In genomic region chr13:58475495-58475894, GRCm38 (mm10) we compare ENCODE assay signal across 9 mouse cellular contexts.
A peak's percentile ranks its signal among the peaks of the same experiment; 100 is the strongest.
DNase-seq lines count a peak whose midpoint lies in the region; ATAC-seq lines count a peak whose summit lies in the region.
"Had no signal": no experiment of that assay in that cellular context is flagged by ENCODE, and none has a peak within 500 bp of the region (broad histone marks: within the 10 kb centered on the region; RNA-seq: fewer than 3 reads in every experiment).

No protein-coding gene starts in this region.

- no peak for DNase-seq in forebrain, embryonic 11.5 days (ENCODE audit: low spot score)
- DNase-seq in 416B (ENCODE audit: low read depth) (peak; percentile 51), ZHBTc4 (ENCODE audit: low read depth, low spot score) (peak; percentile 94)
- peak; percentile 82 for DNase-seq in liver, embryonic 13.5 days
- DNase-seq in cerebellum, adult 8-10 months = no peak
- DNase-seq in kidney, postnatal 25 days = no peak
- DNase-seq in thymus, postnatal 4 days = no peak
- DNase-seq: cerebellum, adult 18-20 months had no signal

- H3K4me2 ChIP-seq in forebrain, embryonic 11.5 days (ENCODE audit: low read depth, low read length, severe bottlenecking) = no peak overlapping the region
- H3K4me2 ChIP-seq in forebrain, embryonic 16.5 days (ENCODE audit: low read length) = no peak overlapping the region
- H3K4me2 ChIP-seq in liver, embryonic 13.5 days = no peak overlapping the region; the same call in 1 of the 2 replicates

- no peak overlapping the region for H3K9ac ChIP-seq in forebrain, embryonic 11.5 days (ENCODE audit: low read length)
- H3K9ac ChIP-seq in forebrain, embryonic 16.5 days (replicated peaks; ENCODE audit: low read depth, low read length) = no peak overlapping the region
- no peak overlapping the region for H3K9ac ChIP-seq in liver, embryonic 13.5 days

- peak; percentile 60; the same call in 1 of the 2 replicates for ATAC-seq in forebrain, embryonic 11.5 days (replicated peaks; ENCODE audit: low FRiP score)
- no peak for ATAC-seq in forebrain, embryonic 16.5 days
- peak; percentile 89 for ATAC-seq in liver, embryonic 13.5 days (ENCODE audit: low read depth)

- no peak overlapping the region for H3K27ac ChIP-seq in forebrain, embryonic 11.5 days (ENCODE audit: low read depth, low read length)
- H3K27ac ChIP-seq in forebrain, embryonic 16.5 days (ENCODE audit: low read length) = no peak overlapping the region
- H3K27ac ChIP-seq in liver, embryonic 13.5 days = peak overlapping the region; percentile 91

- WGBS in forebrain, embryonic 11.5 days = 48% methylated on average over 6 of the region's 6 CpGs
- WGBS in forebrain, embryonic 16.5 days = 47% methylated on average over 6 of the region's 6 CpGs
- WGBS in liver, embryonic 13.5 days (ENCODE audit: insufficient replicate concordance) = 20% methylated on average over 6 of the region's 6 CpGs

- H3K9me3 ChIP-seq in forebrain, embryonic 11.5 days (ENCODE audit: control insufficient read depth, low read length) = no peaks in the 10 kb centered on the region
- no peaks in the 10 kb centered on the region for H3K9me3 ChIP-seq in forebrain, embryonic 16.5 days (ENCODE audit: control insufficient read depth, low read length)
- no peaks in the 10 kb centered on the region for H3K9me3 ChIP-seq in liver, embryonic 13.5 days (replicated peaks)

- H3K4me3 ChIP-seq in forebrain, embryonic 11.5 days (ENCODE audit: low read depth, low read length) = no peak overlapping the region
- no peak overlapping the region for H3K4me3 ChIP-seq in forebrain, embryonic 16.5 days (replicated peaks; ENCODE audit: low read length)
- no peak overlapping the region for H3K4me3 ChIP-seq in liver, embryonic 13.5 days (replicated peaks)

- H3K36me3 ChIP-seq in forebrain, embryonic 11.5 days (ENCODE audit: control insufficient read depth, insufficient read depth, low read length) = no peaks in the 10 kb centered on the region
- no peaks in the 10 kb centered on the region for H3K36me3 ChIP-seq in forebrain, embryonic 16.5 days (ENCODE audit: control insufficient read depth, insufficient read depth)
- no peaks in the 10 kb centered on the region for H3K36me3 ChIP-seq in liver, embryonic 13.5 days

- H3K4me1 ChIP-seq in forebrain, embryonic 11.5 days (replicated peaks; ENCODE audit: control insufficient read depth, insufficient read depth, low read length) = no peaks in the 10 kb centered on the region; the same call in 1 of the 2 replicates
- H3K4me1 ChIP-seq in forebrain, embryonic 16.5 days (replicated peaks; ENCODE audit: control insufficient read depth, insufficient read depth, low read length) = peaks cover 11% of the 10 kb centered on the region; the same call in 1 of the 2 replicates
- H3K4me1 ChIP-seq in liver, embryonic 13.5 days (replicated peaks) = peaks cover 67% of the 10 kb centered on the region

- H3K27me3 ChIP-seq in forebrain, embryonic 11.5 days (ENCODE audit: control insufficient read depth, insufficient read depth, low read length) = peaks cover 5% of the 10 kb centered on the region; the same call in 1 of the 2 replicates
- H3K27me3 ChIP-seq in forebrain, embryonic 16.5 days (replicated peaks; ENCODE audit: control insufficient read depth, insufficient read depth, low read length) = peaks cover 3% of the 10 kb centered on the region
- peaks cover 49% of the 10 kb centered on the region for H3K27me3 ChIP-seq in liver, embryonic 13.5 days

Comparison
In these comparisons a context has a peak if more than half of its experiments do, and no peak if none do; other contexts are left out.
1. DNase-seq: peak in 416B (single experiment), ZHBTc4 (single experiment) and liver, embryonic 13.5 days (single experiment); none in forebrain, embryonic 11.5 days (single experiment), cerebellum, adult 8-10 months (single experiment), kidney, postnatal 25 days (0 of 2) and thymus, postnatal 4 days (single experiment).